Mouse (Mus musculus) erythroblast, embryonic 14.5 days (primary cell): ENCODE data around the gene Marveld1.

Experiments
- GATA1 ChIP-seq: IDR thresholded peaks from 2 replicates; pipeline ENCODE4 v1.6.1; 2012; ENCODE audit warnings: low read length, inconsistent platforms, mixed read lengths
- TAL1 ChIP-seq: IDR thresholded peaks from 3 replicates; pipeline ENCODE4 v1.6.1; 2012; ENCODE audit warnings: low read length, inconsistent platforms, mixed read lengths

DNA sequence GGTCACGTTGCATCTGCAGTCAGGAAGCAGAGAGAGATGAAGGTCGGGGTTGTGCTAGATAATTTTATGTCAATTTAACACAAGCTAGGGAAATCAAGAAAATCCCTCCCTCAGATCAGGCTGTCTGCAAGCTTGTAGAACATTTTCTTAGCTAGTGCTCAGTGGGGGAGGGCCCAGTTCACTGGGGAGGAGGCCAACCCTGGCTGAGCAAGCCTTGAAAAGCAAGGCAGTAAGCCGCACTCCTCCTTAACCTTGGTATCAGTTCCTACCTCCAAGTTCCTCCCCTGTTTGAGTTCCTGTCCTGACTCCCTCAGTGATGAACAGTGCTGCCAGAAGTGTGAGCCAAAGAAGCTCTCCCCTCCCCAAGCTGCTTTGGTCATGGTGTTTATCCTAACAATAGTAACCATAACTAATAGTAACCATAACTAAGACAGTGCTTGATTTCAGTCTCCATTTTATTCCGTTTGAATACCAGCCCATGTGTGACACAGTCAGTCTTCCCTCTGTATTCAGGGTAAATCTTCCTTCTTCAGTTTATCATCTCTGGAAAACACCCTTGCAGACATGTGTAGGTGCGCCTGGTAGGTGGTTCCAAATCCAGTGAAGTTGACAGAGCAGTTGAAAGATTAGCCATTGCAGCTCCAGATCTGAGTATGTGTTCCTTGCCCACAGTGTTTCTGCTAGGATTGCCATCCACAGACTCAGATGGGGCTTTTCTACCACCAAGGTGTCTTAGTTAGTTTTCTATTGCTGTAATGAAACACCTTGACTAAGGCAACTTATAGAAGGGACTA, 7.3 kb upstream of the Marveld1 start:
- TF ChIP-seq TAL1: no peak
- TF ChIP-seq GATA1: no peak
